Mouse (Mus musculus) limb, embryonic 11.5 days (tissue): ENCODE results near the gene Pdap1. TPM values are rescaled to one million over a fixed set of nuclear protein-coding genes. Genes with fewer than 3 reads are reported as not detected.
"Not testable (repeated sequence)": the region's sequence is repeated elsewhere in the genome, so short reads cannot be mapped to it uniquely, and the experiment has no call there.

Experiments used
- ATAC-seq: fragments of 200-750 bp; cut with Nextera tagmentation; 2 replicates; pipeline ENCODE4 v1.8.0; 2017; ENCODE audit warnings: low read depth; ENCODE audit not compliant: insufficient number of reproducible peaks, low FRiP score, low TSS enrichment
- DNase-seq: peaks from one replicate; pipeline ENCODE4 v3.0.0-alpha.2; 2015; ENCODE audit warnings: low spot score
- H3K27ac ChIP-seq: fragments of 300-500 bp; sonication (generic); replicated peaks from 2 replicates; pipeline ENCODE4 v1.5.1; 2014; ENCODE audit warnings: low read depth, mild to moderate bottlenecking, low read length
- H3K27me3 ChIP-seq: fragments of 300-500 bp; sonication (generic); 2 replicates; pipeline ENCODE4 v1.6.1; 2014; ENCODE audit warnings: mild to moderate bottlenecking, low read length, mixed read lengths; ENCODE audit not compliant: control insufficient read depth, insufficient read depth
- H3K36me3 ChIP-seq: fragments of 300-500 bp; sonication (generic); 2 replicates; pipeline ENCODE4 v1.6.1; 2014; ENCODE audit warnings: mild to moderate bottlenecking, low read length, moderate library complexity, mixed read lengths; ENCODE audit not compliant: control insufficient read depth, insufficient read depth
- H3K4me1 ChIP-seq: fragments of 300-500 bp; sonication (generic); 2 replicates; pipeline ENCODE4 v1.6.1; 2014; ENCODE audit warnings: low read length, mixed read lengths; ENCODE audit not compliant: control insufficient read depth, insufficient read depth
- H3K4me2 ChIP-seq: fragments of 300-500 bp; sonication (generic); 2 replicates; pipeline ENCODE4 v1.6.1; 2014; ENCODE audit warnings: low read depth, mild to moderate bottlenecking, moderate library complexity; ENCODE audit not compliant: severe bottlenecking
- H3K4me3 ChIP-seq: fragments of 300-500 bp; sonication (generic); 2 replicates; pipeline ENCODE4 v1.5.1; 2014; ENCODE audit warnings: low read depth, low read length
- H3K9ac ChIP-seq: fragments of 300-500 bp; sonication (generic); 2 replicates; pipeline ENCODE4 v1.6.1; 2014; ENCODE audit warnings: mild to moderate bottlenecking, low read length
- H3K9me3 ChIP-seq: fragments of 300-500 bp; sonication (generic); 2 replicates; pipeline ENCODE4 v1.6.1; 2016; ENCODE audit warnings: low read length; ENCODE audit not compliant: control insufficient read depth
- WGBS: fragments of 180-500 bp; shearing (Covaris S2); extraction: QIAGEN DNeasy Blood & Tissue Kit; methylation state at CpG from one replicate; pipeline ENCODE4 v1.1.7; 2014; 5-methylcytosine and 5-hydroxymethylcytosine counted together
- polyA plus RNA-seq: library from polyadenylated mRNA; unstranded; fragments of >200 nt; fragmentation: Nextera tagmentation; extraction: Ambion mirVana; gene quantifications from 2 replicates; pipeline ENCODE4 v1.2.1, GENCODE M21; 2014

Gene Pdap1
- polyA plus RNA-seq, 1 experiment from 2014 or later = 140 TPM

DNA sequence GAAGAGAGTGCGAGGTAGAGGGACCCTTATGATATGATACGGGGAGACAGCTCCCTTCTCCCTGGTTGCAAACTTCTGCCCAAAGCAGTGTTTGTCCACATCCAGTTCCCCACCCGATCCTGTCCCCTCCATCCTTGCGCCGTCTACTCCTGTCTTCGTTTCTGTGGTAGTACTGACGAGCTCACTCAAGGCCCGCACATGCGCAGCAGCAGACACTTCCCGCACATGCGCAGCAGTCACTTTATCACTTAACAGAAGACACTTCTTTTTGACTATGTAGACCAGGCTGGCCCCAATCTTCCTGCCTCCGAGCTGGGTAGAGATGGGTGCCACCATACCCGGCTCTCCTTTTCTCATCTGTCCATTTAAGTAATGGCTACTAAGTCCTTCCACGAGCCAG, 21.3 kb upstream of the Pdap1 start:
- DNase-seq (no peak), ATAC-seq (no peak)
- H3K4me2 ChIP-seq = no peak overlapping the region
- 95% methylated on average over 14 of the region's 14 CpGs for WGBS
- H3K9ac ChIP-seq = no peak overlapping the region
- H3K4me1 ChIP-seq = peaks cover 5% of the 10 kb centered on the region
- no peaks in the 10 kb centered on the region for H3K9me3 ChIP-seq
- H3K36me3 ChIP-seq = peaks cover 13% of the 10 kb centered on the region
- no peak overlapping the region for H3K27ac ChIP-seq
- no peaks in the 10 kb centered on the region for H3K27me3 ChIP-seq
- no peak overlapping the region for H3K4me3 ChIP-seq

DNA sequence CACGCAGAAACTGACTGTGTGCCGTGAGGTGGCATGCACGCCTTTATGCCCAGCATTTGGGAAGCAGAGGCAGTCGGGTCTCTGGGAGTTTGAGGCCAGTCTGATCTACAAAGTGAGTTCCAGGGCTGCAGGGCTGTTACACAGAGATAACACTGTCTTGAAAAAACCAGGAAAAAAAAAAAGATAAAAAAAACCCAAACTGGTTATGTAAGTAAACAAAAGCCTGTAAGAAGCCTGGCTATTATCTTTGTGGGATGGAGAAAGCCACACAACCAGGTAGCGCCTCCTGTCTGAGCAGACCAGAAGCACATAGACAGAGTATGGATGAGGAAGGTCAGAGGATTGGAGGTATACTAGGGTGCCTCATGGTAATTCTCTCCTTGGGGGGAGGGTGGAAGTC, 12.7 kb upstream of the Pdap1 start:
- H3K36me3 ChIP-seq = peaks cover 34% of the 10 kb centered on the region; the same call in 1 of the 2 replicates
- no peak for DNase-seq
- WGBS = 94% methylated on average over 5 of the region's 5 CpGs
- no peak for ATAC-seq
- no peaks in the 10 kb centered on the region for H3K9me3 ChIP-seq
- H3K4me3 ChIP-seq = no peak overlapping the region
- H3K4me1 ChIP-seq = no peaks in the 10 kb centered on the region
- no peaks in the 10 kb centered on the region for H3K27me3 ChIP-seq
- no peak overlapping the region for H3K27ac ChIP-seq
- no peak overlapping the region for H3K9ac ChIP-seq
- H3K4me2 ChIP-seq = no peak overlapping the region

DNA sequence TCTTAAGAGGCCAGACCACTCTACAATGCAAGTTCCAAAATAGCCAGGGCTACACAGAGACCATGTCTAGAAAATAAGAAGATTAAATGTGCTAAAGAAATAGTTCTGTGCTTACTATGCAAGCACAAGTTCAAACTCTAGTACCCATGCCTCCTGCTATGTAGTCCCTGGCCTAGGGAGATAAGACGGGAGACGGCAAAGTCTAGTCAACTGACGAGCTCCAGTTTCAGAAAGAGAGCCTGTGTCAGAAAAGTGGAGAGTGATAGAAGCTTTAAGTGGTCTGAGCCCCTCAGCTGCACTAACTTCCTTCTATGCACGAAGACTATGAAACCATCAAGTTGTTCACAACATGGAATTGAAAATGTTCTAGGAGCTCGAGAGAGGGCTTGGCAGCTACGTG, 9.3 kb upstream of the Pdap1 start:
- no peaks in the 10 kb centered on the region for H3K4me1 ChIP-seq
- H3K9me3 ChIP-seq = no peaks in the 10 kb centered on the region
- H3K36me3 ChIP-seq = peaks cover 51% of the 10 kb centered on the region
- no peak overlapping the region for H3K4me3 ChIP-seq
- ATAC-seq (no peak), DNase-seq (no peak)
- H3K9ac ChIP-seq = no peak overlapping the region
- H3K4me2 ChIP-seq = no peak overlapping the region
- H3K27me3 ChIP-seq = no peaks in the 10 kb centered on the region
- 93% methylated on average over 6 of the region's 6 CpGs for WGBS
- no peak overlapping the region for H3K27ac ChIP-seq

DNA sequence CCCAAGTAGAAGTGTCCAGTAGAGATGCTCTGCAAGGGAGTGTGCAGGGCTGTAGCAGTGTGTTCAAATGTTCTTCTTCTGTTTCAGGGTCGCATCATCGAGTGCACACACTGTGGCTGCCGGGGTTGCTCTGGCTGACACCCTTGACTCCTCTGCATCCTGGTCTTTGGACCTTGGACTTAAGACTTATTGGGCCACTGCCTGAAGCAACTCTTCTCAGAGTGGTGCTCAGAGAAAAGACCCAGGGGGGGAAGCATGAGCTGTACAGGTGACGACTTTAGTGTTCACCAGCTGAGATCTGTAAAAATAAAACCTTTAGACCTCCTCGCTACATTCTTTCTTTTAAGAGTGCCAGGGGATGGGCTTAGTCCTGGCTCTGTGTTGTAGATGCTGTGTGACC, 7.7 kb upstream of the Pdap1 start:
- no peak for ATAC-seq
- 93% methylated on average over 5 of the region's 5 CpGs for WGBS
- Histone ChIP-seq H3K9me3 (no peaks in the 10 kb centered on the region), H3K4me2 (no peak overlapping the region), H3K4me3 (no peak overlapping the region), H3K9ac (no peak overlapping the region), H3K36me3 (peaks cover 49% of the 10 kb centered on the region), H3K27ac (no peak overlapping the region), H3K4me1 (no peaks in the 10 kb centered on the region), H3K27me3 (no peaks in the 10 kb centered on the region)
- DNase-seq = no peak

DNA sequence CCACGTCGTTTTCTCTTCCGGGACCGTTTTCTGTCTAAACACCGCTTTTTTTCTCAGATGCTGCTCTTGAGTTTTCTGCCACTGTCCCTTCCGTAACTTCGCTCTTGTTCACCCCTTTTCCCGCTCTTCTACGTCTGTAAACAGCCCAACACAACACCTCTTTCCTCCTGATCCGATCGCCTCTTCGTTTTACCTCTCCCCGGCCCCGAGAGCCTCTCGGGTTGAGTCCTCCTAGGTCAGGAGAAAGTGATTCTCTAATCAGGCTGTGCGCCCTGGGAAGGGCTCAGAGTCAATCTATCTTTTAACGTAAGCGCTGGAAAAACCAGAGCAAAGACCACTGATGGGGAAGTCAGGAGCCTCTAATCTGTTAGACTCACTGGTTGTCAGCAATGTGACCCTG, 573 bp upstream of the Pdap1 start:
- Histone ChIP-seq H3K36me3 (peaks cover 16% of the 10 kb centered on the region), H3K4me2 (peak overlapping the region; percentile 63), H3K9me3 (no peaks in the 10 kb centered on the region), H3K4me1 (0 out of 2 replicates have a peak, but pooled peaks cover 4% of the 10 kb centered on the region), H3K4me3 (peak overlapping the region; percentile 97), H3K27me3 (no peaks in the 10 kb centered on the region), H3K27ac (0 out of 2 replicates have a peak overlapping the region, but pooled peaks have one; percentile 26), H3K9ac (peak overlapping the region; percentile 91)
- ATAC-seq (0 out of 2 replicates have a peak, but pooled peaks have one; percentile 10), DNase-seq (no peak)
- 1% methylated on average over 18 of the region's 18 CpGs for WGBS

DNA sequence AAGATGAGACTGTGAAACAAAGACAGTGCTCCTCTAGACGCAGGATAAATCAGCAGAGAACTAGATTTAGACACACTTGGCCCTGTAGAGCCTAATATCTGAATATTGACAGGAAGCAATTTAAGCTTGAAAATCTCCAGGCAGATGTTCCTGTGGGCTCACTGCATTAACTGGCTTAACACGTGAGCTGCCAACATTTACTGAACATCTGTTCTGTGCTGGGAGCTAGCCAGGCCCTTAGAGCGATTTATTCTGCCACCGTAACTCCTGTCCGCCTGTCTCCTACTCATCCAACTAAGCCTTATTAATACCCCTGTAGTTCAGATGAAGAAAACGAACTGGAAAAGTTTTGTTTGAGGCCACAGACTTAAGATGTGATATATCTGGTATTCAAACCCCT, 1.2 kb downstream of the Pdap1 start:
- peak overlapping the region; percentile 91 for H3K9ac ChIP-seq
- WGBS = 16% methylated on average over 6 of the region's 6 CpGs
- peak overlapping the region; percentile 97 for H3K4me3 ChIP-seq
- H3K9me3 ChIP-seq = no peaks in the 10 kb centered on the region
- ATAC-seq (no peak), DNase-seq (no peak)
- H3K27me3 ChIP-seq = no peaks in the 10 kb centered on the region
- peak overlapping the region; percentile 63 for H3K4me2 ChIP-seq
- H3K27ac ChIP-seq = no peak overlapping the region
- H3K36me3 ChIP-seq = peaks cover 16% of the 10 kb centered on the region
- 0 out of 2 replicates have a peak, but pooled peaks cover 4% of the 10 kb centered on the region for H3K4me1 ChIP-seq

DNA sequence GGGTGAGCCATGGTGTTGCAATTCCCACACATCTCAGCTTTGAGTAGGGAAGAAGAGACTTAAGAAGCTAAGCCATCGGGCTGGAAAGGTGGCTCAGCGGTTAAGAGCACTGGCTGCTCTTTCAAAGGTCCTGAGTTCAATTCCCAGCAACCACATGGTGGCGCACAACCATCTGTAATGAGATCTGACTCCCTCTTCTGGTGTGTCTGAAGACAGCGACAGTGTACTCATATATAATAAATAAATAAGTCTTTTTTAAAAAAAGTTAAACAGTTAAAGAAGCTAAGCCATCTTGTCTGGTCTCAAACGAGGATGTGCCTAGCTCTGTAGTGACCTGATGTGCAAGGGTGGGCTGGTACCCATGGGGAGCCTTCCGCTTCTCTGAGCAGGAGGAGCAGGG, 6.8 kb downstream of the Pdap1 start:
- not testable (repeated sequence) for H3K9me3 ChIP-seq, ATAC-seq

DNA sequence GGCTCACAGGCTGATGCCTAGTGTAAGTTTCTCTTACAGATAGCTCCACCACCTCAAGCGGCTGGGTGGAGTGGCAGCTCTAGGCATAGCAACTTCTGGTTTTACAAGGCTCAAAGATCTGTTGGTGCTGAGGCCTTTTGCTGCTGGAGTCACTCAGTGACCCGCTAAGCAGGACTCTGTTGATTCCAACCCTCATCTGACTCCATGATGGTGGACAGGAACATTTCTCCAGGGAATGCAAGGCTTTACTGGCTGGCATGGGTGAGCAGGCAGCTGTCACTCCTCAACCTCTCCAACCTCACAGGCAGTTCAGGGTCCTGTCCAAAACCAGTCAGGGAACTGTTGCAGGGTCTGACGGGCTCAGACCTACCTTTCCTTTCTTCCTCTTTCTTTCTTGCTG, 9.0 kb downstream of the Pdap1 start:
- 90% methylated on average over 3 of the region's 3 CpGs for WGBS
- no peak overlapping the region for H3K9ac ChIP-seq
- ATAC-seq (no peak), DNase-seq (no peak)
- H3K36me3 ChIP-seq = peaks cover 58% of the 10 kb centered on the region
- H3K4me2 ChIP-seq = no peak overlapping the region
- no peaks in the 10 kb centered on the region for H3K27me3 ChIP-seq
- no peak overlapping the region for H3K27ac ChIP-seq
- H3K4me3 ChIP-seq = no peak overlapping the region
- no peaks in the 10 kb centered on the region for H3K9me3 ChIP-seq
- H3K4me1 ChIP-seq = no peaks in the 10 kb centered on the region

More for the DNA sequence above, 6.8 kb downstream of the Pdap1 start:
- H3K36me3 ChIP-seq = peaks cover 51% of the 10 kb centered on the region
- not testable (repeated sequence) for DNase-seq, H3K9ac ChIP-seq, H3K4me2 ChIP-seq, H3K4me3 ChIP-seq, H3K27ac ChIP-seq, H3K4me1 ChIP-seq, H3K27me3 ChIP-seq
- 89% methylated on average over 6 of the region's 6 CpGs for WGBS

DNA sequence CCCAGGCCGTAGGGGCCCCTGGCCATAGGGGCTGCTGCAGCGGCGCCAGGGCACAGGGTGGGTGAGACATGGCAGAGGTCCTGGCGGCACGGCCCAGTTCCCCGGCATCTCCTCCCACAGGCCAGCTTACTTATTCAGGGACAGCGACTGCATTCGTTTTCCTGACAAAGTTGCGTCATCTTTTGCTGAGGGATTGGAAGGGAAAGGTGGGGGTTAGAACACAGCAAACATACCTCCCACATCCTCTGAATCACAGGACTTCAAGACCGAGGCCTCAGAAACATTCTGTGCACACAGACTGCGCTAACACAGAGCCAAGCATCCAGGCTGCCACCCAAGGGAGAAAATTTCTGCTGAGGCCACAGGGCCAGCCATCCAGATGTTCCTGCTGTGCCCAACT, 9.8 kb downstream of the Pdap1 start:
- Histone ChIP-seq H3K4me1 (no peaks in the 10 kb centered on the region), H3K27ac (no peak overlapping the region), H3K36me3 (peaks cover 58% of the 10 kb centered on the region), H3K27me3 (no peaks in the 10 kb centered on the region), H3K4me2 (no peak overlapping the region), H3K9ac (no peak overlapping the region), H3K4me3 (no peak overlapping the region), H3K9me3 (no peaks in the 10 kb centered on the region)
- no peak for DNase-seq
- WGBS = 93% methylated on average over 11 of the region's 11 CpGs
- no peak for ATAC-seq
